Mouse (Mus musculus): ENCODE measurements around the gene Mast4.
A peak's percentile ranks its signal among the peaks of the same experiment; 100 is the strongest.

The Mast4 gene

GRCm38 (mm10) chr13:102886147-102886546 lies 448.1 kb downstream of the Mast4 start:
- no peak for DNase-seq

GRCm38 (mm10) chr13:102880381-102881076 lies 453.8 kb downstream of the Mast4 start:
- no peak for DNase-seq

GRCm38 (mm10) chr13:102878631-102879030 lies 455.7 kb downstream of the Mast4 start:
- DNase-seq, result no peak

- DNase-seq, result no peak
Measured at GRCm38 (mm10) chr13:102877766-102878325, 456.5 kb downstream of the Mast4 start.

- DNase-seq, result peak in 1 of 2 experiments; percentile 44
Measured at GRCm38 (mm10) chr13:102877154-102877553, 457.1 kb downstream of the Mast4 start.

GRCm38 (mm10) chr13:102875520-102875919 lies 458.8 kb downstream of the Mast4 start:
- DNase-seq, result no peak

GRCm38 (mm10) chr13:102875144-102875476 lies 459.2 kb downstream of the Mast4 start:
- no peak for DNase-seq

- DNase-seq, result peak in 1 of 2 experiments; percentile 52
Measured at GRCm38 (mm10) chr13:102874465-102875143, 459.7 kb downstream of the Mast4 start.

GRCm38 (mm10) chr13:102873412-102874016 lies 460.8 kb downstream of the Mast4 start:
- DNase-seq, result no peak

- DNase-seq, result no peak
Measured at GRCm38 (mm10) chr13:102871380-102872104, 462.8 kb downstream of the Mast4 start.

- peak; percentile 36 to 60 for DNase-seq
Measured at GRCm38 (mm10) chr13:102869541-102869940, 464.8 kb downstream of the Mast4 start.

- DNase-seq, result no peak
Measured at GRCm38 (mm10) chr13:102866816-102867215, 467.5 kb downstream of the Mast4 start.

- DNase-seq, result no peak
Measured at GRCm38 (mm10) chr13:102865971-102866724, 468.1 kb downstream of the Mast4 start.

- no peak for DNase-seq
Measured at GRCm38 (mm10) chr13:102865494-102865893, 468.8 kb downstream of the Mast4 start.

- no peak for DNase-seq
Measured at GRCm38 (mm10) chr13:102864840-102865239, 469.5 kb downstream of the Mast4 start.

GRCm38 (mm10) chr13:102864079-102864478 lies 470.2 kb downstream of the Mast4 start:
- DNase-seq, result no peak

GRCm38 (mm10) chr13:102862981-102863380 lies 471.3 kb downstream of the Mast4 start:
- no peak for DNase-seq

GRCm38 (mm10) chr13:102862397-102862796 lies 471.9 kb downstream of the Mast4 start:
- DNase-seq, result no peak

GRCm38 (mm10) chr13:102860733-102861132 lies 473.6 kb downstream of the Mast4 start:
- DNase-seq, result peak; percentile 40 to 50

GRCm38 (mm10) chr13:102860135-102860534 lies 474.2 kb downstream of the Mast4 start:
- DNase-seq, result no peak

GRCm38 (mm10) chr13:102857539-102857838 lies 476.8 kb downstream of the Mast4 start:
- no peak for DNase-seq

- DNase-seq, result no peak
Measured at GRCm38 (mm10) chr13:102856821-102857538, 477.3 kb downstream of the Mast4 start.
